Mouse (Mus musculus): Measurements from ENCODE around the gene Atraid.

Atraid gene

GRCm38 (mm10) chr5:31054261-31055215, 6.4 kb downstream of the Atraid start, which contains the start of gene Cad:
TSS of gene Cad (plus strand) at chr5:31054780.
- peak; percentile 98 for DNase-seq

- DNase-seq = peak; percentile 28
Observed at GRCm38 (mm10) chr5:31055216-31056140, 7.4 kb downstream of the Atraid start.

- no peak for DNase-seq
Observed at GRCm38 (mm10) chr5:31069810-31070209, 21.7 kb downstream of the Atraid start.

- DNase-seq = no peak
Observed at GRCm38 (mm10) chr5:31071059-31071458, 22.9 kb downstream of the Atraid start.

- DNase-seq = no peak
Observed at GRCm38 (mm10) chr5:31071821-31072220, 23.7 kb downstream of the Atraid start.

- no peak for DNase-seq
Observed at GRCm38 (mm10) chr5:31073176-31073575, 25.1 kb downstream of the Atraid start.

GRCm38 (mm10) chr5:31076346-31076745, 28.2 kb downstream of the Atraid start:
- DNase-seq = no peak

GRCm38 (mm10) chr5:31080059-31080794, 32.1 kb downstream of the Atraid start:
- peak; percentile 42 for DNase-seq

- no peak for DNase-seq
Observed at GRCm38 (mm10) chr5:31080795-31081164, 32.7 kb downstream of the Atraid start.

- DNase-seq = peak; percentile 64
Observed at GRCm38 (mm10) chr5:31081386-31081785, 33.3 kb downstream of the Atraid start.

GRCm38 (mm10) chr5:31082355-31082754, 34.2 kb downstream of the Atraid start:
- peak; percentile 80 for DNase-seq

- DNase-seq = peak; percentile 49
Observed at GRCm38 (mm10) chr5:31082935-31083625, 35.0 kb downstream of the Atraid start.

GRCm38 (mm10) chr5:31083949-31084348, 35.8 kb downstream of the Atraid start:
- DNase-seq = no peak

GRCm38 (mm10) chr5:31086606-31087005, 38.5 kb downstream of the Atraid start:
- DNase-seq = no peak

- no peak for DNase-seq
Observed at GRCm38 (mm10) chr5:31087131-31087530, 39.0 kb downstream of the Atraid start.

- DNase-seq = no peak
Observed at GRCm38 (mm10) chr5:31092231-31092975, 44.3 kb downstream of the Atraid start.

- peak; percentile 39 for DNase-seq
Observed at GRCm38 (mm10) chr5:31093151-31094041, 45.3 kb downstream of the Atraid start.

GRCm38 (mm10) chr5:31094100-31094798, 46.1 kb downstream of the Atraid start:
- no peak for DNase-seq
